Mouse (Mus musculus) stomach, postnatal 0 days (tissue): ENCODE measurements around the gene Mitd1.

Experiments used
- CTCF ChIP-seq: IDR thresholded peaks from 2 replicates; pipeline ENCODE4 v1.5.1; 2016; ENCODE audit warnings: antibody characterized with exemption, low read depth, mild to moderate bottlenecking, moderate library complexity
- EP300 ChIP-seq: optimal IDR thresholded peaks from 2 replicates; pipeline ENCODE3; 2016; ENCODE audit warnings: antibody characterized with exemption

GRCm38 (mm10) chr1:37931806-37932205, 41.6 kb upstream of the Mitd1 start:
- TF ChIP-seq CTCF = peak; percentile 68
- TF ChIP-seq EP300 = no peak
